Mouse (Mus musculus) layer of hippocampus, postnatal 25 days (tissue): ENCODE data around the gene Olfr351. TPM values are rescaled to one million over a fixed set of nuclear protein-coding genes. Genes with fewer than 3 reads are reported as not detected.

ENCODE experiments used
- DNase-seq, 2 experiments: peaks; one replicate each; pipeline ENCODE4 v3.0.0; 2022; ENCODE audit warnings: mixed read lengths in 2 of 2, low spot score in 1 of 2; ENCODE audit errors: extremely low spot score in 1 of 2
- total RNA-seq, 2 experiments: library from RNA; stranded (reverse); gene quantifications; 2 replicates each; pipeline ENCODE4 v1.2.3; 2021

The Olfr351 gene
- not detected for total RNA-seq

GRCm38 (mm10) chr2:36862560-36862959 is at the start of gene Olfr351:
TSS of gene Olfr351 (minus strand) at chr2:36862660.
- no peak for DNase-seq

- no peak for DNase-seq
Observed at GRCm38 (mm10) chr2:36905380-36905779, 42.9 kb upstream of the Olfr351 start, which contains the start of gene Olfr354. TSS of gene Olfr354 (plus strand) at chr2:36905680.

GRCm38 (mm10) chr2:36897114-36897513 is 34.7 kb upstream of the Olfr351 start:
- no peak for DNase-seq

- DNase-seq = no peak
Observed at GRCm38 (mm10) chr2:36892836-36893235, 30.4 kb upstream of the Olfr351 start, which contains the start of gene Olfr353. TSS of gene Olfr353 (minus strand) at chr2:36892936.

GRCm38 (mm10) chr2:36868160-36868559 is 5.7 kb upstream of the Olfr351 start, which contains the start of gene Olfr352:
TSS of gene Olfr352 (plus strand) at chr2:36868460.
- DNase-seq = no peak

- no peak for DNase-seq
Observed at GRCm38 (mm10) chr2:36846010-36846409, 16.4 kb downstream of the Olfr351 start, which contains the start of gene Olfr350. TSS of gene Olfr350 (plus strand) at chr2:36846310.

- no peak for DNase-seq
Observed at GRCm38 (mm10) chr2:36816932-36817331, 45.5 kb downstream of the Olfr351 start, which contains the start of gene Olfr3. TSS of gene Olfr3 (minus strand) at chr2:36817032.

Other genes with a start within 250 kb of the Olfr351 start
- not detected for gene Olfr345, start 222.6 kb downstream of the Olfr351 start, total RNA-seq
- not detected for gene Olfr346, start 176.9 kb downstream of the Olfr351 start, total RNA-seq
- gene Olfr347, start 130.8 kb downstream of the Olfr351 start, total RNA-seq = not detected
- gene Olfr348, start 78.4 kb downstream of the Olfr351 start, total RNA-seq = not detected
- gene Olfr50, start 72.1 kb downstream of the Olfr351 start, total RNA-seq = not detected
- gene Olfr3, start 45.6 kb downstream of the Olfr351 start, total RNA-seq = not detected
- gene Olfr350, start 16.4 kb downstream of the Olfr351 start, total RNA-seq = not detected
- gene Olfr352, start 5.8 kb upstream of the Olfr351 start, total RNA-seq = not detected
- not detected for gene Olfr353, start 30.3 kb upstream of the Olfr351 start, total RNA-seq
- not detected for gene Olfr354, start 43.0 kb upstream of the Olfr351 start, total RNA-seq
- gene Olfr355, start 66.2 kb upstream of the Olfr351 start, total RNA-seq = not detected
- not detected for gene Olfr356, start 74.5 kb upstream of the Olfr351 start, total RNA-seq
- not detected for gene Olfr357, start 131.2 kb upstream of the Olfr351 start, total RNA-seq
- not detected for gene Olfr358, start 146.7 kb upstream of the Olfr351 start, total RNA-seq
- gene Olfr360, start 203.1 kb upstream of the Olfr351 start, total RNA-seq = not detected
- not detected for gene Olfr361, start 226.6 kb upstream of the Olfr351 start, total RNA-seq